Mouse (Mus musculus) midbrain, embryonic 11.5 days (tissue): ENCODE data around the gene Mylk3. TPM values are rescaled to one million over a fixed set of nuclear protein-coding genes. Genes with fewer than 3 reads are reported as not detected.
A peak's percentile ranks its signal among the peaks of the same experiment; 100 is the strongest.

Experiments used
- ATAC-seq: fragments of 200-750 bp; cut with Nextera tagmentation; 2 replicates; pipeline ENCODE4 v1.8.0; 2017; ENCODE audit warnings: moderate TSS enrichment, moderate library complexity; ENCODE audit not compliant: low FRiP score
- DNase-seq: peaks from one replicate; pipeline ENCODE4 v3.0.0; 2015; ENCODE audit warnings: low spot score; ENCODE audit errors: missing footprints
- H3K27ac ChIP-seq: fragments of 300-500 bp; sonication (generic); 2 replicates; pipeline ENCODE4 v1.5.1; 2014; ENCODE audit warnings: low read depth, low read length
- H3K27me3 ChIP-seq: fragments of 300-500 bp; sonication (generic); 2 replicates; pipeline ENCODE4 v1.6.1; 2014; ENCODE audit warnings: mild to moderate bottlenecking, low read length, moderate library complexity, mixed read lengths; ENCODE audit not compliant: control insufficient read depth, insufficient read depth
- H3K36me3 ChIP-seq: fragments of 300-500 bp; sonication (generic); 2 replicates; pipeline ENCODE4 v1.6.1; 2014; ENCODE audit warnings: mild to moderate bottlenecking, low read length, moderate library complexity, mixed read lengths; ENCODE audit not compliant: control insufficient read depth, insufficient read depth
- H3K4me1 ChIP-seq: fragments of 300-500 bp; sonication (generic); 2 replicates; pipeline ENCODE4 v1.6.1; 2014; ENCODE audit warnings: low read length; ENCODE audit not compliant: control insufficient read depth, insufficient read depth
- H3K4me2 ChIP-seq: fragments of 300-500 bp; sonication (generic); 2 replicates; pipeline ENCODE4 v1.6.1; 2014; ENCODE audit warnings: mild to moderate bottlenecking, moderate library complexity
- H3K4me3 ChIP-seq: fragments of 300-500 bp; sonication (generic); 2 replicates; pipeline ENCODE4 v1.5.1; 2014; ENCODE audit warnings: low read depth, low read length
- H3K9ac ChIP-seq: fragments of 300-500 bp; sonication (generic); 2 replicates; pipeline ENCODE4 v1.6.1; 2014; ENCODE audit warnings: low read length
- H3K9me3 ChIP-seq: fragments of 300-500 bp; sonication (generic); 2 replicates; pipeline ENCODE4 v1.6.1; 2016; ENCODE audit warnings: low read length; ENCODE audit not compliant: control insufficient read depth
- WGBS: fragments of 180-500 bp; shearing (Covaris S2); extraction: QIAGEN DNeasy Blood & Tissue Kit; methylation state at CpG from one replicate; pipeline ENCODE4 v1.1.7; 2014; 5-methylcytosine and 5-hydroxymethylcytosine counted together
- polyA plus RNA-seq: library from polyadenylated mRNA; unstranded; fragments of >200 nt; fragmentation: Nextera tagmentation; extraction: Ambion mirVana; gene quantifications from 2 replicates; pipeline ENCODE4 v1.2.1, GENCODE M21; 2014

Gene Mylk3
- polyA plus RNA-seq, 1 experiment from 2014 or later, result 2.1 TPM

DNA sequence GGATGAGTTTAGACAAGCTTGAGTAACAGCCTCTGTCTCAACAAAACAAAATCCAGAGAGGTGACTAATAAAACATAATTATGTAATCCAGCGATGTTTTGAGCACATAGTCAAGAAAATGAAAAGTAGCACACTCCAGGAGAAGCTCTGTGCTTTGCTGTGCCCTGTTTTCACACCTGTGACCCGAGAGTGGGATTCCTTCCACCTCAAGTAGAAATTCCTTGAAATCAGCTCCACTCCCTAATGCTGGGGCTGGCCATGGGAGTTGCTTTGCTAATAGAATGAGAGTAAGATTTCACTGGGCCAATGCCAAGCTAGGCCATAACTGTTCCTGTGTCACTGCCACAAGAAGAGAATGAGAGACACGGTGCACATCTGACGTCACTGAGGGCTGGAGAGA is 48.5 kb downstream of the Mylk3 start:
- Histone ChIP-seq H3K36me3 (no peaks in the 10 kb centered on the region), H3K4me2 (no peak overlapping the region), H3K9me3 (no peaks in the 10 kb centered on the region), H3K4me1 (0 out of 2 replicates have a peak, but pooled peaks cover 3% of the 10 kb centered on the region), H3K27me3 (no peaks in the 10 kb centered on the region), H3K27ac (no peak overlapping the region), H3K9ac (no peak overlapping the region), H3K4me3 (no peak overlapping the region)
- 80% methylated on average over 4 of the region's 4 CpGs for WGBS
- ATAC-seq (no peak), DNase-seq (no peak)

DNA sequence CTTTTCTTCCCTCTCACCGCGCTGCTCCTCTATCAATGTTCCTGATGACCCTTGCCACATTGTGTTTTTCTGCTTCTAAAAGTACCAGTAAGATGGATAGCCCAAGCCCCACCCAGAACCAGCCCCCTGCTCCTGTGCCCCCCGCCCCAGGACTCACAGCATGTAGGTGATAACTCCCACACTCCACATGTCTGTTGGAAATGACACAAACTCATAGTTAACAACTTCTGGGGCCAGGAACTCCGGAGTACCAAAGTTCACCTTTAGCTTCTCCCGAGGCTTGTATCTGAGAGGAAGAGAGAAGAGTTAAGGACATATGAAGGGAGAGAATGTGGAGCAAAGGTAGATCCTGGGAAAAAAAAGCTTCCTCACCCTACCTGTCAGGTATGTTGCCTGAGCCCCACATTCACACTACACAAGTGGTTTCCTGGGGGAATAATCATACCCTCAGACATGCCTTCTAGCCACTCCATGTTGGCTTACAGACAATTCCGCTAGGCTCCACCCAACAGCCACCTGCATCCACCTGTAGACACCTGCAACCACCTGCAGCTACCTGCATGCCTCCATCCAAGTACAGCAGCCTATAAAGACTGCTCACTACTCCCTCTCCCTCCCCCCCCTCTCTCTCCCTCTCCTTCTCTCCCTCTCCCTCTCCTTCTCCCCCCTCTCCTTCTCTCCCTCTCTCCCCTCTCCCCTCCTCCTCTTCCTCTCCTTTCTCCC is 49.8 kb downstream of the Mylk3 start:
- H3K27me3 ChIP-seq, result no peaks in the 10 kb centered on the region
- no peak for ATAC-seq

DNA sequence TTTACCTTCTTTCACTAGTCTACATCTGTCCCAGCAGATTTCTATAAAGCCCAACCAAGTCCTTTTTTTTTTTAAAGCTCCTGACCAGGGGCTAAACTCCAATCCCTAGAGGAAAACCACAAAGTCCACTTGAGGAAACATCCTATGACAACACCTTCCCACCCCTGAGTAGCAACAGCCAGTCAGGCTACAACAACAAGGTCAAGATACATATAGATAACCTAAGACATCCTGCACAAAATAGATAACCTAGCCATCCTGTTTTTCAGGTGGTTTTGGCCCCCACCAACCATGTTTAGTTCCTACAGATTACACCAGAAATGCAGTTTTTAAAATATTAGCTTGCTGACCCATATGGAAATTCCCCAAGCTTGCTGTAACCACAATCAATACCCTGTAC is 51.0 kb downstream of the Mylk3 start:
- Histone ChIP-seq H3K27ac (no peak overlapping the region), H3K4me2 (no peak overlapping the region), H3K27me3 (no peaks in the 10 kb centered on the region), H3K4me1 (0 out of 2 replicates have a peak, but pooled peaks cover 2% of the 10 kb centered on the region), H3K9ac (no peak overlapping the region), H3K4me3 (no peak overlapping the region), H3K9me3 (no peaks in the 10 kb centered on the region), H3K36me3 (no peaks in the 10 kb centered on the region)
- DNase-seq (no peak), ATAC-seq (no peak)

More for the DNA sequence above, 49.8 kb downstream of the Mylk3 start:
- Histone ChIP-seq H3K27ac (no peak overlapping the region), H3K9me3 (no peaks in the 10 kb centered on the region), H3K4me2 (no peak overlapping the region), H3K4me3 (no peak overlapping the region), H3K4me1 (0 out of 2 replicates have a peak, but pooled peaks cover 3% of the 10 kb centered on the region), H3K9ac (no peak overlapping the region), H3K36me3 (no peaks in the 10 kb centered on the region)
- 82% methylated on average over 6 of the region's 6 CpGs for WGBS
- DNase-seq, result no peak

DNA sequence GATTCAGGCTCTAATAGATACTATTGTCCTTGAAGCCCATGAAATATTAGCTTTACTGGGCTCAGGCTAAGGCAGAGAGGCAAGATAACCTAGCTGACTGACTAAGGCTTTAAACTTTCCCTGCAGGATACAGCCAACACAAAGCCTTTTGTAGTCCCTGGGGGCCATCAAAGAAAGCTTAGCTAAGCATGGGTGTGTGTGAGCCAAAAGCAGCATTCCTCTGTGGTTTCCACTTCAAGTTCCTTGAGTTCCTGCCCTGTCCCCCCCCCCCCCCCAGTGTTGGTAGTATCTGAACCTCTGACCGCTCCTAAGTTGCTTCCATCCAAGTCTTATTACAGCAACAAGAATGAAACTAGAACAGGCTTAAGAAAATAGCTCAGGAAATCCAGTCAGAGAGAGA is 56.6 kb downstream of the Mylk3 start:
- no peaks in the 10 kb centered on the region for H3K27me3 ChIP-seq
- WGBS, result 50% methylated on average over 1 of the region's 1 CpGs
- H3K36me3 ChIP-seq, result no peaks in the 10 kb centered on the region
- H3K4me2 ChIP-seq, result no peak overlapping the region
- H3K4me3 ChIP-seq, result no peak overlapping the region
- no peaks in the 10 kb centered on the region for H3K9me3 ChIP-seq
- H3K9ac ChIP-seq, result no peak overlapping the region
- H3K27ac ChIP-seq, result no peak overlapping the region
- ATAC-seq (no peak), DNase-seq (no peak)
- no peaks in the 10 kb centered on the region for H3K4me1 ChIP-seq

DNA sequence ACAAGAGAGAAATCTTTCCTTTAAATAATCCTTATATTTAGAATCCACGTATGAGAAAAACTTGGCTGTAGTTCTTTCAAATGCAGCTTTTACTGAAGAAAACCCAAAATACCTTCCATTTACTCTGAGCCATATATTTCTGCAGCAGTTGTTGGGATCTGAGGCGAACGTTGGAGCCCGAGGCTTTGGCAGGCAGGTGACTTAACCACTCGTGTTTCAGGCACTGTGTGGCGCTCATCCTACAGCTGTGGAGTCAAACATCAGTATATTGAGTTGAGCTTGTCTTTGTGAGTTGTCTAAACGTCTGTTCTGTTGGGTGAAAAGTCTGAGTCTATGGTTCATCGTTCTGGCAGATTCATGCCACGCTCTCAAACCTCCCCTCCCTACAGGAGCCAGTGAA is 59.1 kb downstream of the Mylk3 start:
- H3K4me3 ChIP-seq, result no peak overlapping the region
- no peaks in the 10 kb centered on the region for H3K9me3 ChIP-seq
- H3K27me3 ChIP-seq, result no peaks in the 10 kb centered on the region
- H3K4me2 ChIP-seq, result no peak overlapping the region
- no peak overlapping the region for H3K27ac ChIP-seq
- H3K36me3 ChIP-seq, result no peaks in the 10 kb centered on the region
- H3K4me1 ChIP-seq, result no peaks in the 10 kb centered on the region
- 80% methylated on average over 9 of the region's 9 CpGs for WGBS
- no peak overlapping the region for H3K9ac ChIP-seq
- DNase-seq (no peak), ATAC-seq (no peak)

DNA sequence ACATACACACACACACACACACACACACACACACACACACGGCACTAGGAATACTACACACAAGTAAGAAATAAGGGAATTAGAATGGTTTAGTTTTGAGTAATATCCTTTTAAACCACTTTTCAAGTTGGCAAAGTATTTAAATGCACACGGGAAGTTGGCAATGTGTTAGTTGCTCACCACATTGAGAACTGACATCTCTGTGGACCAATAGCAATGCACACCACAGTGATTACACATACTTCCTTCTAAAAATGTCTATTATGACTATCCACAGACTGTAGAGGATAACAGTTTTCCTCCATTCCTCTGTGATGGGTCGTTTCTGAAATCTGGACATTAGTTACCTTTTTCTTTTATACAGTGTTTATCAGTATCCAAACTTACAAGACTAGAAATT is 63.1 kb downstream of the Mylk3 start:
- Histone ChIP-seq H3K9ac (no peak overlapping the region), H3K4me2 (no peak overlapping the region), H3K27me3 (no peaks in the 10 kb centered on the region), H3K4me3 (no peak overlapping the region), H3K9me3 (0 out of 2 replicates have a peak, but pooled peaks cover 2% of the 10 kb centered on the region), H3K27ac (no peak overlapping the region), H3K36me3 (no peaks in the 10 kb centered on the region), H3K4me1 (no peaks in the 10 kb centered on the region)
- DNase-seq (no peak), ATAC-seq (no peak)
- 79% methylated on average over 3 of the region's 3 CpGs for WGBS

DNA sequence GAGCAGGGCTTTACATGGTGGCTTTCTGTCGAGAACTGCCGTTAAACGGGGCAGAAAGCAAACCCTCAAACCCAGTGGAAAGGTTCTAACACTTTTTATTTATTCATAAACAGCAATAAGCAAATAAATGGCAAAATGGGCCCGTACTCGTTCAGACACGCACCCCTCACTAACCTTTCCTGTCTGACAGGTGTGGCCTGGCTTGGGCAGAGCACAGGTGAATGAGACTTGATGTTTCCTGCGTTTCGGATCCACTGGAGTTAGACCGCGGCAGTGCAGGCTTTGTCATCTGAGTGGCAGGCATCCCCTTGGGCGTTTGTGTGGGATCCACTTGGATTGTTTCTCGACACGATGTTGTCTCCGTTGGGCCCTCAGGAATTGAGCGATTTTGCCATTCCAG is 64.2 kb downstream of the Mylk3 start:
- WGBS, result 86% methylated on average over 15 of the region's 15 CpGs
- Histone ChIP-seq H3K4me1 (no peaks in the 10 kb centered on the region), H3K4me3 (no peak overlapping the region), H3K9ac (no peak overlapping the region), H3K27ac (no peak overlapping the region), H3K9me3 (0 out of 2 replicates have a peak, but pooled peaks cover 2% of the 10 kb centered on the region), H3K36me3 (no peaks in the 10 kb centered on the region), H3K4me2 (no peak overlapping the region), H3K27me3 (no peaks in the 10 kb centered on the region)
- no peak for DNase-seq
- ATAC-seq, result no peak

DNA sequence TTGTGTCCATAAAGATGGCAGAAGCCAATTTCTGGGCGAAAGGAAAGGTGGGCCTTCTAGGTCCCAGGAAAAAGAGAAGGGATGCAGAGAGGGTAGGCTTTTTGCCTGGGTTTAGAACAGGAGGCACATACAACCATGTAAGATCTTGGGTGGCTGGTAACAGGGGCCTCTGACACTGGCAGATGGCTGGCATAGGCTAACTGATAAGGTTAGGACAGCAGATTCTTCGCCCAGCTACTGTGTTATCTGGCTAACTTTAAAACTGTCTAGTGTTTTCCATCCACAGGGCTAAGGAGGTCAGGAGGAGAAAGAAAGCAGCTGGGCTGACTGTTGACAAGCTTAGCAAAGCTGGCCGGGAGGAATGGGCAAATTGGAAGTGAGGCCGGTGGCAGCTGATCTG is 67.6 kb downstream of the Mylk3 start:
- no peaks in the 10 kb centered on the region for H3K4me1 ChIP-seq
- no peaks in the 10 kb centered on the region for H3K36me3 ChIP-seq
- 93% methylated on average over 4 of the region's 4 CpGs for WGBS
- no peak overlapping the region for H3K4me2 ChIP-seq
- no peak overlapping the region for H3K27ac ChIP-seq
- no peak overlapping the region for H3K9ac ChIP-seq
- H3K9me3 ChIP-seq, result 0 out of 2 replicates have a peak, but pooled peaks cover 2% of the 10 kb centered on the region
- ATAC-seq (no peak), DNase-seq (no peak)
- no peaks in the 10 kb centered on the region for H3K27me3 ChIP-seq
- no peak overlapping the region for H3K4me3 ChIP-seq

DNA sequence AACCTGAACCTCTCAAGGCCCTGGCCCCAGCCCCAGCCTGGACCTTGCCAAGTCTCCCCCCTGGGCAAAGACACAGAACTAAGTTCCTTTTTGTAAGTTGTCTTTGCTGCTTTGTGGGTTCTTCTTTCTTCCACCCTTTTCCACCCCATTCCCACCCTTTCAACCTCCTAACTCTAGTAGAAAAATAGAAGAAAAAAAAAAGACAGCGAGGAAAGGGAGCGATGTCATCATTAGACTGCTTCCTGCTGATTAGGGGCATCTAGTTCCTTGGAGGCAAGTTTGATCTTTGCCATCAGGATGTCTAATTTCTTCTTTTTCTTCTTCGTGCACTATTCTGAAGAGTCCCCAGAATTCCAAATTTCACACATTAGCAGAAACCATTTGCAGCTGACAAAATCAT is 73.1 kb downstream of the Mylk3 start:
- no peak overlapping the region for H3K4me2 ChIP-seq
- H3K9ac ChIP-seq, result no peak overlapping the region
- no peaks in the 10 kb centered on the region for H3K27me3 ChIP-seq
- peaks cover 5% of the 10 kb centered on the region; the same call in 1 of the 2 replicates for H3K36me3 ChIP-seq
- DNase-seq, result peak; percentile 37
- no peak overlapping the region for H3K27ac ChIP-seq
- ATAC-seq, result no peak
- no peaks in the 10 kb centered on the region for H3K4me1 ChIP-seq
- 89% methylated on average over 3 of the region's 3 CpGs for WGBS
- H3K9me3 ChIP-seq, result no peaks in the 10 kb centered on the region
- no peak overlapping the region for H3K4me3 ChIP-seq
